Mouse (Mus musculus): ENCODE data around the gene B630019K06Rik.
"Not testable (repeated sequence)": the region's sequence is repeated elsewhere in the genome, so short reads cannot be mapped to it uniquely, and the experiment has no call there.

Gene B630019K06Rik

DNA sequence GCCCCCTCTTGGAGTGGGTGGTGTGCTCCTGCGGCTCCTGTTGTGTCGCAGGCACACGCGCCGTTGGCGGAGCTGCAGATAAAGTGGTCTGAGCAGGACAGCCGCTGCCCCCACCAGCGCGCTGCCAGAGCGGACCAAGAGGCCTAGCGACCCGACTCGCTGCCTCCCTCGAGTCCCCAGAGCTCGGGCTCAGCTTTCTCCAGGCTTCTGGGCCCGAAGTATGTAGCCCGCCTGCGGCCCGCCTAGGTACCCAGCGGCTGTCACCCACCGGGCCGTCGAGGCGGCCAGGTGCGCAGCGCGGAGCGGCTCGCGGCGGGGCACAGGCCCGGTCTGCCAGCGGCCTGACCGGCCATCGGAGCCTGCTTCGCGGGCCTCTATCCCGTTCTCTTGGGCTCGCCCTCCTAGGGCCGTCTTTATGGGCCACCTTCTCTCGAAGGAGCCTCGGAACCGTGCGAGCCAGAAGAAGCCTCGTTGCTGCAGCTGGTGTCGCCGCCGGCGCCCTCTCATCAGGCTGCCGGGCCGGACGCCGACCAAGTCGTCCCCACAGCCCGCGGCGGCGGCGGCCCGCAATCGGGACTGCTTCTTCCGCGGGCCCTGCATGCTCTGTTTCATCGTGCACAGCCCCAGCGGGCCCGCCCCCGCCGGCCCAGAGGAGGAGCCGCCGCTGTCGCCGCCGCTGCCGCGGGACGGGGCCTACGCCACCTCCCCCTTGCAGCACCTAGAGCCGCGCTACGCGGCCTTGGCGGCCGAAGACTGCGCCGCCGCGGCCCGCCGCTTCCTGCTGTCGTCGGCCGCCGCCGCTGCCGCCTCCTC is at the start of gene B630019K06Rik:
B630019K06Rik (plus strand) TSS at position 40 of the 813 bp plus-strand sequence.
- no peaks in the 10 kb centered on the region for H3K36me3 ChIP-seq (ENCODE audit: insufficient read depth, low read length)
- peak within 1 kb of the TSS; percentile 72 for H3K4me3 ChIP-seq (replicated peaks; ENCODE audit: low read length)
- H3K4me1 ChIP-seq (replicated peaks; ENCODE audit: low read depth, low read length), result no peaks in the 10 kb centered on the region
- TF ChIP-seq NANOG (IDR thresholded peaks at IDR 0.05; ENCODE audit: borderline replicate concordance, low read length), result no peak
- peaks cover 20% of the 10 kb centered on the region for H3K27me3 ChIP-seq (ENCODE audit: insufficient read depth, low read length)
- H3K9me3 ChIP-seq (ENCODE audit: low read length), result no peaks in the 10 kb centered on the region

GRCm38 (mm10) chrX:8843694-8844093 is 48.5 kb upstream of the B630019K06Rik start, which contains the start of gene Gm6592:
Gene Gm6592, plus strand, starts transcription at chrX:8843994.
- Histone ChIP-seq H3K27me3 (ENCODE audit: insufficient read depth, low read length) (no peaks in the 10 kb centered on the region), H3K36me3 (ENCODE audit: insufficient read depth, low read length) (no peaks in the 10 kb centered on the region), H3K4me3 (replicated peaks; ENCODE audit: low read length) (no peak within 1 kb of the TSS), H3K9me3 (ENCODE audit: low read length) (no peaks in the 10 kb centered on the region), H3K4me1 (replicated peaks; ENCODE audit: low read depth, low read length) (no peaks in the 10 kb centered on the region)
- TF ChIP-seq POU5F1 (IDR thresholded peaks at IDR 0.05; ENCODE audit: borderline replicate concordance, low read length), result no peak

GRCm38 (mm10) chrX:8852486-8852885 is 39.7 kb upstream of the B630019K06Rik start:
- Histone ChIP-seq H3K4me3 (replicated peaks; ENCODE audit: low read length) (no peak overlapping the region), H3K9me3 (ENCODE audit: low read length) (no peaks in the 10 kb centered on the region), H3K4me1 (replicated peaks; ENCODE audit: low read depth, low read length) (no peaks in the 10 kb centered on the region), H3K36me3 (ENCODE audit: insufficient read depth, low read length) (no peaks in the 10 kb centered on the region), H3K27me3 (ENCODE audit: insufficient read depth, low read length) (no peaks in the 10 kb centered on the region)
- TF ChIP-seq POU5F1 (IDR thresholded peaks at IDR 0.05; ENCODE audit: borderline replicate concordance, low read length) (no peak), CTCF (conservative IDR thresholded peaks at IDR 0.05; ENCODE audit: low read length) (no peak), NANOG (IDR thresholded peaks at IDR 0.05; ENCODE audit: borderline replicate concordance, low read length) (no peak)

DNA sequence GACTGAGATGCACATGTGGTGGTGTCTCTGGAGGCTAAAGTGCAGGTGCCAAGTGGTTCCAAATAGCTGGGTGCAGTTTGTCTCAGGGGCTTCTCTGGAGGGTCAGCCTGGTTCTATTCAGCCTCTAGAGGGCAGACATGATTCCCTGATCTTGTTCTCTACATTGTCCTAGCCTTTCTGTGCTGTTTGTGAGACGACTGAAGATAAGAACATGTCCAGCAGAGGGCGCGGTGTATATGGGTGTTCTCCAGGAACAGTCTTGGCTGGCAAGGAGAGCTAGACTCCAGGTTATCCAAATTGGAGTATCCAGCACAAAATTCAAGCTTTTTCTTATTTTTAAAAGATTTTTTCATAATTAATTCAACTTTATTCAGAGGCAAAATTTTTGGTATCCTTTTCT is 27.9 kb upstream of the B630019K06Rik start:
- H3K36me3 ChIP-seq (ENCODE audit: insufficient read depth, low read length); H3K27me3 ChIP-seq (ENCODE audit: insufficient read depth, low read length); H3K4me1 ChIP-seq (replicated peaks; ENCODE audit: low read depth, low read length); H3K4me3 ChIP-seq (replicated peaks; ENCODE audit: low read length); H3K9me3 ChIP-seq (ENCODE audit: low read length): not testable (repeated sequence)
- peak; percentile 37 for TF ChIP-seq CTCF (conservative IDR thresholded peaks at IDR 0.05; ENCODE audit: low read length)

DNA sequence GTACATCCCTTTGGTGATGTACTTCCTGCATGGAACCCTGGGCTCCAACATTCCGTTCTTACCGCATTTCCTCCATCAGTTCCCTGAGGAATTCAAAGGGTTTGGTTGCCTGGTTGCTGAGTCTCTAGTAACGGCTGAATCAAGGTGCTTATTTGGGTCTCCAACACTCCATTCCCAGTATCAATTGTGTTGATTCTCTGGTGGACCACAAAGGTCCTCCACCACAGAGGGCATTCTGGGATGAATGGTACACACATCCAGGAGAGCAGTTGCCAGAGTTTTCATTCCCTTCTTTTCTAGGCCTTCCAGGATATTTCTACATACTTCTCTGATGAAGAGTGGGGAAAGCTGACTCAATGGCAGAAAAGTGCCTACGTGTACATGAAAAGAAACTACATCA is 18.2 kb upstream of the B630019K06Rik start, which contains the start of gene Gm5751:
Gm5751 (plus strand) TSS at position 301 of the 400 bp plus-strand sequence.
- not testable (repeated sequence) for H3K27me3 ChIP-seq (ENCODE audit: insufficient read depth, low read length); H3K9me3 ChIP-seq (ENCODE audit: low read length); H3K4me1 ChIP-seq (replicated peaks; ENCODE audit: low read depth, low read length); H3K36me3 ChIP-seq (ENCODE audit: insufficient read depth, low read length); H3K4me3 ChIP-seq (replicated peaks; ENCODE audit: low read length)

- no peaks in the 10 kb centered on the region for H3K36me3 ChIP-seq (ENCODE audit: insufficient read depth, low read length)
- no peaks in the 10 kb centered on the region for H3K27me3 ChIP-seq (ENCODE audit: insufficient read depth, low read length)
- H3K4me3 ChIP-seq (replicated peaks; ENCODE audit: low read length), result no peak overlapping the region
- TF ChIP-seq POU5F1 (IDR thresholded peaks at IDR 0.05; ENCODE audit: borderline replicate concordance, low read length) (no peak), NANOG (IDR thresholded peaks at IDR 0.05; ENCODE audit: borderline replicate concordance, low read length) (no peak), CTCF (conservative IDR thresholded peaks at IDR 0.05; ENCODE audit: low read length) (no peak)
- H3K4me1 ChIP-seq (replicated peaks; ENCODE audit: low read depth, low read length), result no peaks in the 10 kb centered on the region
- H3K9me3 ChIP-seq (ENCODE audit: low read length), result no peaks in the 10 kb centered on the region
Observed at GRCm38 (mm10) chrX:8884336-8884735, 7.8 kb upstream of the B630019K06Rik start.

- H3K9me3 ChIP-seq (ENCODE audit: low read length), result no peaks in the 10 kb centered on the region
- no peak overlapping the region for H3K4me3 ChIP-seq (replicated peaks; ENCODE audit: low read length)
- TF ChIP-seq NANOG (IDR thresholded peaks at IDR 0.05; ENCODE audit: borderline replicate concordance, low read length) (no peak), CTCF (conservative IDR thresholded peaks at IDR 0.05; ENCODE audit: low read length) (no peak), POU5F1 (IDR thresholded peaks at IDR 0.05; ENCODE audit: borderline replicate concordance, low read length) (no peak)
- peaks cover 20% of the 10 kb centered on the region for H3K27me3 ChIP-seq (ENCODE audit: insufficient read depth, low read length)
- no peaks in the 10 kb centered on the region for H3K4me1 ChIP-seq (replicated peaks; ENCODE audit: low read depth, low read length)
- no peaks in the 10 kb centered on the region for H3K36me3 ChIP-seq (ENCODE audit: insufficient read depth, low read length)
Observed at GRCm38 (mm10) chrX:8891975-8892342, 223 bp upstream of the B630019K06Rik start.

- Histone ChIP-seq H3K4me1 (replicated peaks; ENCODE audit: low read depth, low read length) (no peaks in the 10 kb centered on the region), H3K36me3 (ENCODE audit: insufficient read depth, low read length) (no peaks in the 10 kb centered on the region), H3K9me3 (ENCODE audit: low read length) (no peaks in the 10 kb centered on the region), H3K4me3 (replicated peaks; ENCODE audit: low read length) (peak overlapping the region; percentile 72), H3K27me3 (ENCODE audit: insufficient read depth, low read length) (peaks cover 20% of the 10 kb centered on the region)
- TF ChIP-seq CTCF (conservative IDR thresholded peaks at IDR 0.05; ENCODE audit: low read length) (no peak), NANOG (IDR thresholded peaks at IDR 0.05; ENCODE audit: borderline replicate concordance, low read length) (no peak), POU5F1 (IDR thresholded peaks at IDR 0.05; ENCODE audit: borderline replicate concordance, low read length) (no peak)
Observed at GRCm38 (mm10) chrX:8893182-8893651, 1.0 kb downstream of the B630019K06Rik start.

GRCm38 (mm10) chrX:8900823-8901222 is 8.6 kb downstream of the B630019K06Rik start:
- no peaks in the 10 kb centered on the region for H3K9me3 ChIP-seq (ENCODE audit: low read length)
- no peaks in the 10 kb centered on the region for H3K4me1 ChIP-seq (replicated peaks; ENCODE audit: low read depth, low read length)
- no peak overlapping the region for H3K4me3 ChIP-seq (replicated peaks; ENCODE audit: low read length)
- H3K36me3 ChIP-seq (ENCODE audit: insufficient read depth, low read length), result no peaks in the 10 kb centered on the region
- no peak for TF ChIP-seq NANOG (IDR thresholded peaks at IDR 0.05; ENCODE audit: borderline replicate concordance, low read length)
- TF ChIP-seq POU5F1 (IDR thresholded peaks at IDR 0.05; ENCODE audit: borderline replicate concordance, low read length), result no peak
- TF ChIP-seq CTCF (conservative IDR thresholded peaks at IDR 0.05; ENCODE audit: low read length), result no peak
- no peaks in the 10 kb centered on the region for H3K27me3 ChIP-seq (ENCODE audit: insufficient read depth, low read length)

Data from E14TG2a.4 (cell line).